Mouse (Mus musculus): ENCODE results near the gene Ptgir.

- TF ChIP-seq CTCF (IDR thresholded peaks at IDR 0.05; ENCODE audit: control insufficient read depth, insufficient read depth, low read length) = no peak
- no peak for TF ChIP-seq POLR2A (IDR thresholded peaks at IDR 0.05; ENCODE audit: borderline replicate concordance, control insufficient read depth, low read depth, low read length)
These were observed 13.3 kb downstream of the Ptgir start for GRCm38 (mm10) chr7:16919395-16920149.

Measured in bone marrow, adult 2 months (tissue).